Mouse (Mus musculus) lung, embryonic 16.5 days (tissue): Measurements from ENCODE around the gene Mmp23. TPM values are rescaled to one million over a fixed set of nuclear protein-coding genes. Genes with fewer than 3 reads are reported as not detected.

Experiments
- ATAC-seq: fragments of 200-750 bp; cut with Nextera tagmentation; 2 replicates; pipeline ENCODE4 v1.8.0; 2017; ENCODE audit warnings: low read depth, mild to moderate bottlenecking, moderate library complexity
- H3K27ac ChIP-seq: fragments of 300-500 bp; sonication (generic); 2 replicates; pipeline ENCODE4 v1.5.1; 2014; ENCODE audit warnings: mild to moderate bottlenecking, control low read depth, low read length
- H3K27me3 ChIP-seq: fragments of 300-500 bp; sonication (generic); 2 replicates; pipeline ENCODE4 v1.6.1; 2014; ENCODE audit warnings: low read depth, low read length, mixed read lengths; ENCODE audit not compliant: control insufficient read depth, insufficient read depth
- H3K36me3 ChIP-seq: fragments of 300-500 bp; sonication (generic); 2 replicates; pipeline ENCODE4 v1.6.1; 2014; ENCODE audit warnings: low read length; ENCODE audit not compliant: control insufficient read depth, insufficient read depth
- H3K4me1 ChIP-seq: fragments of 300-500 bp; sonication (generic); replicated peaks from 2 replicates; pipeline ENCODE4 v1.6.1; 2014; ENCODE audit warnings: low read length, mixed read lengths; ENCODE audit not compliant: control insufficient read depth, insufficient read depth
- H3K4me2 ChIP-seq: fragments of 300-500 bp; sonication (generic); 2 replicates; pipeline ENCODE4 v1.6.1; 2014; ENCODE audit warnings: low read depth, low read length, control low read depth
- H3K4me3 ChIP-seq: fragments of 300-500 bp; sonication (generic); 2 replicates; pipeline ENCODE4 v1.5.1; 2014; ENCODE audit warnings: mild to moderate bottlenecking, low read length, control low read depth
- H3K9ac ChIP-seq: fragments of 300-500 bp; sonication (generic); 2 replicates; pipeline ENCODE4 v1.6.1; 2014; ENCODE audit warnings: low read length, control low read depth
- H3K9me3 ChIP-seq: fragments of 300-500 bp; sonication (generic); 2 replicates; pipeline ENCODE4 v1.6.1; 2016; ENCODE audit warnings: low read length; ENCODE audit not compliant: control insufficient read depth
- WGBS: fragments of 180-500 bp; shearing (Covaris S2); extraction: QIAGEN DNeasy Blood & Tissue Kit; methylation state at CpG from one replicate; pipeline ENCODE4 v1.1.7; 2014; 5-methylcytosine and 5-hydroxymethylcytosine counted together
- polyA plus RNA-seq: library from polyadenylated mRNA; unstranded; fragments of >200 nt; fragmentation: Nextera tagmentation; extraction: Ambion mirVana; gene quantifications from 2 replicates; pipeline ENCODE4 v1.2.1, GENCODE M21; 2015

Gene Mmp23
- polyA plus RNA-seq, 1 experiment from 2014 or later = 43.3 TPM

- Histone ChIP-seq H3K9ac (no peak overlapping the region), H3K4me1 (0 out of 2 replicates have a peak, but pooled peaks cover 3% of the 10 kb centered on the region), H3K4me3 (no peak overlapping the region), H3K27ac (no peak overlapping the region), H3K27me3 (no peaks in the 10 kb centered on the region), H3K36me3 (peaks cover 10% of the 10 kb centered on the region), H3K4me2 (no peak overlapping the region), H3K9me3 (no peaks in the 10 kb centered on the region)
- 57% methylated on average over 2 of the region's 2 CpGs for WGBS
- no peak for ATAC-seq
These were observed 46.4 kb downstream of the Mmp23 start for GRCm38 (mm10) chr4:155606825-155607224.

- Histone ChIP-seq H3K4me1 (0 out of 2 replicates have a peak, but pooled peaks cover 5% of the 10 kb centered on the region), H3K27me3 (no peaks in the 10 kb centered on the region), H3K9me3 (no peaks in the 10 kb centered on the region), H3K9ac (no peak overlapping the region), H3K27ac (no peak overlapping the region), H3K4me2 (no peak overlapping the region), H3K36me3 (peaks cover 4% of the 10 kb centered on the region; the same call in 1 of the 2 replicates), H3K4me3 (no peak overlapping the region)
- 87% methylated on average over 4 of the region's 4 CpGs for WGBS
- ATAC-seq = no peak
These were observed 48.1 kb downstream of the Mmp23 start for GRCm38 (mm10) chr4:155605132-155605531.

DNA sequence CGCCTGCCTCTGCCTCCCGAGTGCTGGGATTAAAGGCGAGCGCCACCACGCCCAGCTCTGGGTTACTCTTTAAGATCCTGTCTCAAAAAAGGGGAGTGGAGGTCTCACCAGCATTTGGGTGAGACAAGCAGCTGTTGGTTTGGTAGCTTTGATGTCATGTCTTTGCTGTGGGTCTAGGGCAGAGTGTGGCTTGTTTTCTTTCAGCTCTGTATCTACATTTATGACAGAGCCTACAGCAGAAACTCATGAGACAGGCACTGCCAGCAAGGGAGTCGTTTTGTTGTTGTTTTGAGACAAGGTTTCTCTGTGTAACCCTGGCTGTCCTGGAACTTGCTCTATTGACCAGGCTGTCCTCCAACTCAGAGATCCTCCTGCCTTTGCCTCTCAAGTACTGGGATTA, 49.4 kb downstream of the Mmp23 start:
- no peak overlapping the region for H3K4me3 ChIP-seq
- H3K27ac ChIP-seq = no peak overlapping the region
- H3K4me2 ChIP-seq = no peak overlapping the region
- WGBS = 86% methylated on average over 6 of the region's 6 CpGs
- H3K4me1 ChIP-seq = 0 out of 2 replicates have a peak, but pooled peaks cover 5% of the 10 kb centered on the region
- no peaks in the 10 kb centered on the region for H3K27me3 ChIP-seq
- H3K9ac ChIP-seq = no peak overlapping the region
- H3K9me3 ChIP-seq = no peaks in the 10 kb centered on the region
- no peak for ATAC-seq
- 0 out of 2 replicates have a peak, but pooled peaks cover 3% of the 10 kb centered on the region for H3K36me3 ChIP-seq

DNA sequence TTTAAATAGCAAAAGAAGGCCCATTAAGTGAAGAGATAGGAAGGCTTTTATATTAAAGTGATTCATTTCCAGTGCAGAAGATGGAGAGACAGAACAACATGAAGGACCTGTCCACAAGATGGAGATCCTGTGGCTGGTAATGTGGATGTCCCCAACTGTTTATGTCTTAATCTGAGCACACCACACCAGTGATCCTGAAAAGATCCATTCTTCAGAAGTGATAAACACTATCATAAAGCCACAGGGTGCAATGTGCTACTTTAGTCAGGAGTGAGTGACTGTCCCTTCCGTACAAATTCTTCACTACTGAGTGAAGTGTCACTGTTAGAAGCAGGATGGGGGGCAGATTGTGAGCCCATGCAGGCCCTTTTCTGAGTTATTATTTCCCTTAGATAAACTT, 50.4 kb downstream of the Mmp23 start:
- H3K27me3 ChIP-seq = no peaks in the 10 kb centered on the region
- H3K9me3 ChIP-seq = no peaks in the 10 kb centered on the region; the same call in 1 of the 2 replicates
- no peak overlapping the region for H3K9ac ChIP-seq
- H3K4me2 ChIP-seq = peak overlapping the region; percentile 77
- H3K36me3 ChIP-seq = 0 out of 2 replicates have a peak, but pooled peaks cover 3% of the 10 kb centered on the region
- ATAC-seq = no peak
- 0 out of 2 replicates have a peak, but pooled peaks cover 5% of the 10 kb centered on the region for H3K4me1 ChIP-seq
- no peak overlapping the region; the same call in 1 of the 2 replicates for H3K4me3 ChIP-seq
- WGBS = 79% methylated on average over 1 of the region's 1 CpGs
- H3K27ac ChIP-seq = no peak overlapping the region

GRCm38 (mm10) chr4:155601997-155602456, 51.2 kb downstream of the Mmp23 start:
- Histone ChIP-seq H3K4me3 (peak overlapping the region; percentile 85), H3K4me2 (peak overlapping the region; percentile 77), H3K4me1 (0 out of 2 replicates have a peak, but pooled peaks cover 5% of the 10 kb centered on the region), H3K36me3 (0 out of 2 replicates have a peak, but pooled peaks cover 3% of the 10 kb centered on the region), H3K27ac (peak overlapping the region; percentile 99), H3K9me3 (no peaks in the 10 kb centered on the region; the same call in 1 of the 2 replicates), H3K9ac (peak overlapping the region; percentile 94), H3K27me3 (no peaks in the 10 kb centered on the region)
- 2% methylated on average over 30 of the region's 31 CpGs for WGBS
- ATAC-seq = no peak

DNA sequence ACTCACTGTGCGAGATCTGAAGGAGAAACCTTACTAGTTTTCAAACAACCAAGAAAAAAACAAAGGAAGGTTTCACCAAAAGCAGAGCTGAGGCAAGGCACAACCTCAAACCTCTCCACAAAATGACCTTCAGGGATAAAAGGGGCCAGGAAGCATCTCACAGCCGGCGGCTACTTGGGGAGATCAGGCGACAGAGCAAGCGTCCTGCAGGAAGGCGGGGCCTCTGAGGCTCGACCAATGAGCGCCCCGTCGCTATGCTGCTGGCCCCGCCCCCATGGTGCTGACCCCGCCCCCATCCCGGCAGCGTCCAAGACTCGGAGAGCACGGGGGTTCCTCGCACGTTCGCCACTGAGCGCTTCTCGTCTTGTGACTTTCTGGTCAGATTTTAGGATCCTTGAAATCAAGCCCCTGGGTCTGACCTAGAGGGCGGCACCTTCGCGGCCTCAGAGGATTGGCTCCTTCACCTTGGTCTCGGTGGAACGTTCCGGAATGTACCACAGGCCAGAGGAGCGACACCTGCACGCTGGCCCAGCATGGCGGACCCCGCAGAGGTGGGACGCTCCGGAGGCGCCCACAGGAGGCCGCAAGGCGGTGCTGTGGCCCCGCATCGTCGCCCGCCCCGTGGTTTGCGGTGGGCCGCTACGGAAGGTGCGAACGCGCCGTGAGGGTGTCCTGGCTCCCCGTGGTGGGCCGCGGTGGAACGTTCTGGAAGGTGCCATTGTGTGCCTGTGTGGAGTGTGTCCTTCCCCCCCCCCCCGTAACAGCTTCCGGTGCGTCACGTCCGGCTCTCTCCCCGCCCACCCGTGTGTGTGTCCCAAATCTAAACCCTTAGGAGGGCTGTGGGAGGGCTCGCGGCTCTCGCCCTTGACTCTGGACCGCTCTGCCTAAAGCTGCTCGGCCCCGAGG, 51.8 kb downstream of the Mmp23 start, which contains the start of gene Slc35e2:
TSS of gene Slc35e2 (plus strand) at position 326 of the 906 bp plus-strand sequence.
- Histone ChIP-seq H3K27me3 (no peaks in the 10 kb centered on the region), H3K4me3 (peak within 1 kb of the TSS; percentile 85), H3K9ac (peak within 1 kb of the TSS; percentile 94), H3K4me1 (0 out of 2 replicates have a peak, but pooled peaks cover 5% of the 10 kb centered on the region), H3K36me3 (0 out of 2 replicates have a peak, but pooled peaks cover 3% of the 10 kb centered on the region), H3K9me3 (no peaks in the 10 kb centered on the region; the same call in 1 of the 2 replicates), H3K4me2 (peak within 1 kb of the TSS; percentile 77), H3K27ac (peak within 1 kb of the TSS; percentile 99)
- WGBS = under 1% methylated on average over 55 of the region's 65 CpGs
- peak; percentile 98 for ATAC-seq

Other genes with a start within 250 kb of the Mmp23 start
- 2.8 and 3.0 TPM in 2 replicates for gene Cfap74, start 244.2 kb downstream of the Mmp23 start, polyA plus RNA-seq
- 0.40 and 0.72 TPM in 2 replicates for gene Tmem52, start 184.3 kb downstream of the Mmp23 start, polyA plus RNA-seq
- 389 and 455 TPM in 2 replicates for gene Gnb1, start 162.0 kb downstream of the Mmp23 start, polyA plus RNA-seq
- gene Nadk, start 91.0 kb downstream of the Mmp23 start, polyA plus RNA-seq = 71.9 and 76.3 TPM in 2 replicates
- 5.9 and 6.5 TPM in 2 replicates for gene Slc35e2, start 52.0 kb downstream of the Mmp23 start, polyA plus RNA-seq
- 51.8 and 54.6 TPM in 2 replicates for gene Cdk11b, start 28.5 kb downstream of the Mmp23 start, polyA plus RNA-seq
- gene Gm10563, start 8.0 kb downstream of the Mmp23 start, polyA plus RNA-seq = not detected in 2 replicates
- gene Mib2, start 15.8 kb upstream of the Mmp23 start, polyA plus RNA-seq = 27.8 and 31.9 TPM in 2 replicates
- gene Fndc10, start 41.0 kb upstream of the Mmp23 start, polyA plus RNA-seq = 1.3 and 1.4 TPM in 2 replicates
- 139 and 148 TPM in 2 replicates for gene Ssu72, start 51.4 kb upstream of the Mmp23 start, polyA plus RNA-seq
- gene Tmem240, start 81.4 kb upstream of the Mmp23 start, polyA plus RNA-seq = 0.15 and 0.29 TPM in 2 replicates
- gene Atad3a, start 107.7 kb upstream of the Mmp23 start, polyA plus RNA-seq = 68.4 and 73.3 TPM in 2 replicates
- 7.5 and 8.6 TPM in 2 replicates for gene Vwa1, start 121.3 kb upstream of the Mmp23 start, polyA plus RNA-seq
- gene Tmem88b, start 132.5 kb upstream of the Mmp23 start, polyA plus RNA-seq = 0.15 and 0.21 TPM in 2 replicates
- gene Ankrd65, start 137.1 kb upstream of the Mmp23 start, polyA plus RNA-seq = 0.69 and 1.0 TPM in 2 replicates
- gene Mrpl20, start 149.5 kb upstream of the Mmp23 start, polyA plus RNA-seq = 177 and 194 TPM in 2 replicates
- 179 and 185 TPM in 2 replicates for gene Ccnl2, start 159.1 kb upstream of the Mmp23 start, polyA plus RNA-seq
- 141 and 146 TPM in 2 replicates for gene Aurkaip1, start 177.9 kb upstream of the Mmp23 start, polyA plus RNA-seq
- 246 and 255 TPM in 2 replicates for gene Mxra8, start 186.3 kb upstream of the Mmp23 start, polyA plus RNA-seq
- 4.5 and 6.0 TPM in 2 replicates for gene Dvl1, start 194.0 kb upstream of the Mmp23 start, polyA plus RNA-seq
- 0.24 and 0.30 TPM in 2 replicates for gene Tas1r3, start 210.0 kb upstream of the Mmp23 start, polyA plus RNA-seq
- 15.6 and 16.4 TPM in 2 replicates for gene Cptp, start 216.1 kb upstream of the Mmp23 start, polyA plus RNA-seq
- gene Ints11, start 216.2 kb upstream of the Mmp23 start, polyA plus RNA-seq = 74.2 and 75.8 TPM in 2 replicates
- gene Pusl1, start 238.4 kb upstream of the Mmp23 start, polyA plus RNA-seq = 39.7 and 43.2 TPM in 2 replicates
- gene Acap3, start 238.4 kb upstream of the Mmp23 start, polyA plus RNA-seq = 17.5 and 20.0 TPM in 2 replicates